Mouse (Mus musculus) ovary, adult 10 weeks (tissue): Measurements from ENCODE around the gene Dis3. TPM values are rescaled to one million over a fixed set of nuclear protein-coding genes. Genes with fewer than 3 reads are reported as not detected.

ENCODE experiments used
- polyA plus RNA-seq: library from polyadenylated mRNA; stranded (reverse); fragments of 350-450 nt; fragmentation: Illumina TruSeq; extraction: RNeasy Lipid Tissue Mini Kit (QIAGEN cat#74804); gene quantifications from one replicate; pipeline ENCODE4 v1.2.3, GENCODE M21; 2014

Dis3 gene
- polyA plus RNA-seq, result 85.7 TPM

GRCm38 (mm10) chr14:99099267-99099966 lies at the start of gene Dis3, which contains the start of gene Pibf1:
Dis3 (minus strand) TSS chr14:99099770.
Pibf1 (plus strand) TSS chr14:99099424.

GRCm38 (mm10) chr14:99046031-99046781 lies 53.4 kb downstream of the Dis3 start, which contains the start of the genes Mzt1 and Bora:
Mzt1 (minus strand) TSS chr14:99046134.
Bora (plus strand) TSS chr14:99046222.

Other genes starting within 250 kb of the Dis3 start
- gene Rpl36a-ps1, start 105.5 kb downstream of the Dis3 start, polyA plus RNA-seq, result 154 TPM
- gene Mzt1, start 53.6 kb downstream of the Dis3 start, polyA plus RNA-seq, result 180 TPM
- 19.2 TPM for gene Bora, start 53.5 kb downstream of the Dis3 start, polyA plus RNA-seq
- 35.6 TPM for gene Pibf1, start 346 bp downstream of the Dis3 start, polyA plus RNA-seq
- gene Klf5, start 198.9 kb upstream of the Dis3 start, polyA plus RNA-seq, result 9.0 TPM